Mouse (Mus musculus): ENCODE results near the gene Rabepk.
"Not testable (repeated sequence)": the region's sequence is repeated elsewhere in the genome, so short reads cannot be mapped to it uniquely, and the experiment has no call there.

Gene Rabepk

GRCm38 (mm10) chr2:34799357-34800256, at the start of gene Rabepk:
TSS of gene Rabepk (minus strand) at chr2:34799912.
- no peak for DNase-seq (ENCODE audit: extremely low read depth, low read depth, low spot score)

GRCm38 (mm10) chr2:34847702-34848101, 48.0 kb upstream of the Rabepk start:
- DNase-seq (ENCODE audit: extremely low read depth, low read depth, low spot score) = no peak

- DNase-seq (ENCODE audit: extremely low read depth, low read depth, low spot score) = no peak
Measured at GRCm38 (mm10) chr2:34843211-34843939, 43.7 kb upstream of the Rabepk start.

GRCm38 (mm10) chr2:34841706-34842105, 42.0 kb upstream of the Rabepk start:
- DNase-seq (ENCODE audit: extremely low read depth, low read depth, low spot score) = no peak

GRCm38 (mm10) chr2:34840143-34840542, 40.4 kb upstream of the Rabepk start:
- DNase-seq (ENCODE audit: extremely low read depth, low read depth, low spot score) = not testable (repeated sequence)

GRCm38 (mm10) chr2:34835669-34836068, 36.0 kb upstream of the Rabepk start:
- no peak for DNase-seq (ENCODE audit: extremely low read depth, low read depth, low spot score)

GRCm38 (mm10) chr2:34833624-34834023, 33.9 kb upstream of the Rabepk start:
- DNase-seq (ENCODE audit: extremely low read depth, low read depth, low spot score) = no peak

GRCm38 (mm10) chr2:34832766-34833457, 33.2 kb upstream of the Rabepk start, which contains the start of gene Gm34653:
TSS of gene Gm34653 (plus strand) at chr2:34833007.
- DNase-seq (ENCODE audit: extremely low read depth, low read depth, low spot score) = not testable (repeated sequence)

GRCm38 (mm10) chr2:34830066-34830465, 30.4 kb upstream of the Rabepk start:
- not testable (repeated sequence) for DNase-seq (ENCODE audit: extremely low read depth, low read depth, low spot score)

- DNase-seq (ENCODE audit: extremely low read depth, low read depth, low spot score) = peak; percentile 83
Measured at GRCm38 (mm10) chr2:34828026-34828425, 28.3 kb upstream of the Rabepk start.

- no peak for DNase-seq (ENCODE audit: extremely low read depth, low read depth, low spot score)
Measured at GRCm38 (mm10) chr2:34827591-34827990, 27.9 kb upstream of the Rabepk start.

- no peak for DNase-seq (ENCODE audit: extremely low read depth, low read depth, low spot score)
Measured at GRCm38 (mm10) chr2:34826460-34827231, 26.9 kb upstream of the Rabepk start.

- DNase-seq (ENCODE audit: extremely low read depth, low read depth, low spot score) = no peak
Measured at GRCm38 (mm10) chr2:34825827-34826459, 26.2 kb upstream of the Rabepk start, which contains the start of gene Fbxw2. TSS of gene Fbxw2 (minus strand) at chr2:34826311.

- DNase-seq (ENCODE audit: extremely low read depth, low read depth, low spot score) = no peak
Measured at GRCm38 (mm10) chr2:34818492-34818891, 18.8 kb upstream of the Rabepk start.

GRCm38 (mm10) chr2:34815893-34816292, 16.2 kb upstream of the Rabepk start:
- DNase-seq (ENCODE audit: extremely low read depth, low read depth, low spot score) = not testable (repeated sequence)

GRCm38 (mm10) chr2:34812706-34813105, 13.0 kb upstream of the Rabepk start:
- no peak for DNase-seq (ENCODE audit: extremely low read depth, low read depth, low spot score)

GRCm38 (mm10) chr2:34810775-34811174, 11.1 kb upstream of the Rabepk start:
- DNase-seq (ENCODE audit: extremely low read depth, low read depth, low spot score) = no peak

- DNase-seq (ENCODE audit: extremely low read depth, low read depth, low spot score) = no peak
Measured at GRCm38 (mm10) chr2:34809568-34809967, 9.9 kb upstream of the Rabepk start.

GRCm38 (mm10) chr2:34808057-34808456, 8.3 kb upstream of the Rabepk start:
- DNase-seq (ENCODE audit: extremely low read depth, low read depth, low spot score) = no peak

- DNase-seq (ENCODE audit: extremely low read depth, low read depth, low spot score) = no peak
Measured at GRCm38 (mm10) chr2:34805364-34805950, 5.7 kb upstream of the Rabepk start.
